Mouse (Mus musculus) testis, postnatal 14 days (tissue): ENCODE data around the gene Tmed10.

ENCODE experiments used
- DNase-seq: peaks from one replicate; pipeline ENCODE4 v3.0.0; 2021; ENCODE audit warnings: low spot score

Gene Tmed10

DNA sequence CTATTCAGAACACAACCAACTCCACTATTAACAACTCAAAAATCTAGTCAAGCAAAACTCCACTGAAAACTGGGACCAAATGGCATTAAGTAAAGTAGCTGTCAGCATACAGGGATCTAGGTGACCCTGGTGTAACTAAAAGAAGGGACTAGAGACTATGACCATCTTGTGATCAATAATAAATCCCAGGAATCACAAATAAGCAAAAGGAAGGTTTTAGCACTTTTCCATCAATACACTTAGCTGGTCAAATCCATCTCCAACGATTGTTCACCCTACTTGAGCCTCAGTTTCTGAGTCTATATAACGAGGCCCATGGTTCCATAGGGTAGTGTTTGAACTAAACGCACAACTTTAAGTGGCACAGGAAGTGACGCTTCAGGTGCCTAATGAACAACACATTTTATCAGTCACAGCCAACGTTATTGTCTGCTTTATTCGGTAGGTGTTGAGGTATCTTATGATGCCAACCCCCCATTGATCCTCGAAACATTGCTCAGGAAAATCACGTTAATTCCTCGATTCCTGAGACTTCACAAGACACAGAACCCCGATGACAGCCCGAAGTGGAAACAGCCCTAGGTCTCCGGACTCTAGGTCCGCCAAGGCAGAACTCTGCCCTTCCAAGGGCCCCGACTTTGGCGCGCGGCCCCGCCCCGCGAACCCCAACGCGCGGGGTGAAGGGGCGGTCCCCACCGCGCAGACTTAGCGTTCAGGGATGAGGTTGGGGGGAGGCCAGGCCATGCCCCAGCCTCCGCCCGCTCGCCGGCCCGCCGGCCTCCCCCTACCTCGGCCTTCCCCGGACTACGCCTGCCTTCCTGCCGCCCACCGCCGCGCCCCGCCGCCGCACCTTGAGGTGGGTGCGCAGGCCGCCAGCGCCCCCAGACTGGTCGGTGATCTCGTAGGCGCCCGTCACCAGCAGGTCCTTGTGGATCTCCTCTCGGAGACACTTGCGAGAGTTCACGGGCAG lies 771 bp downstream of the Tmed10 start:
- DNase-seq, result peak; percentile 70

DNA sequence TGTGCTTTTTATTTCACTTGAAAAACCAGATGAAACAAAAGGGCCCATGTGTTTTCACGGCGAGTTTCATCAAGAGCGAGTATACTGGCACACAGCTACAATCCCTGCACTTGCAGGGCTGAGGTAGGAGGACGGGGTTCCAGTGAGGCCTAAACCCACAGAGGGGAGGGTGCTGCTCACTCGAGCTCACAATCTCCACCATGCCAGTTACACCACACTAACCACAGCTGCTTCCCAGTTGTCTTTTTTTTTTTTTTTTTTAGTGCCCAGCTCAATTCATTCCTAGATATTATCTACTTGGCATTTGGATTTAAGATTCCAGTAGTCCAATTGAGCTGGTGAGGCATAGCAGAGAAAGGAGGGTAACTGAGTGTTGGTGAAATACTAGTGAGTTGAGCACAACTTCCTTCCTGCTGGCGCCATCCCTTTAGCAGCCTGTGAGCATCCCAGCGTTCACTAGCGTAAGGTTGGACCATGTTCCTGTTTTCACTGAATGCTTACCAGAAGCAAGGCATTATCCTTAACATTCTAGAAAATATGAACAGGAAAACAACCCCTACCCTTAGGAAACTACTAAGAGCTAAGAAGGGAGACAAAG lies 2.5 kb downstream of the Tmed10 start:
- no peak for DNase-seq

- DNase-seq, result no peak
Observed at GRCm38 (mm10) chr12:85368441-85369063, 6.1 kb downstream of the Tmed10 start.

DNA sequence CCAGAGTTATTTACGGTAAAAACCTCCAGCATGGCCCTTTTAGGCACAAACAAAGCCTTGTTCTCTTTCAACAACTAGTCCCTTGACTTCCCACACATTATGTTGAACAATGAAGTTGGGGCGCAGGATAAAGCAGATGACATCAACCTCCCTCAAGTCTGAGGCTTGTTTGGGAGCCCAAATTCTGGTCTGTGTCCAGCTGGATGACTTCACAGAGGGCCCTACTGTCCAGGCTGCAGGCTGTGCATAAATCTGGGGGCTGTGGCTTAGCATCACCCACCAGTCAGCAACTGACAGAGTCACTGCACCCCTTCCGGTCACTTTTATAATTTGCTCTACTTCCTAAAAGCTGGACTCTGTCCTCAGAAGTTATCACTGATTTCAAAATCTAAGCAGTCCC lies 8.4 kb downstream of the Tmed10 start:
- DNase-seq, result no peak

DNA sequence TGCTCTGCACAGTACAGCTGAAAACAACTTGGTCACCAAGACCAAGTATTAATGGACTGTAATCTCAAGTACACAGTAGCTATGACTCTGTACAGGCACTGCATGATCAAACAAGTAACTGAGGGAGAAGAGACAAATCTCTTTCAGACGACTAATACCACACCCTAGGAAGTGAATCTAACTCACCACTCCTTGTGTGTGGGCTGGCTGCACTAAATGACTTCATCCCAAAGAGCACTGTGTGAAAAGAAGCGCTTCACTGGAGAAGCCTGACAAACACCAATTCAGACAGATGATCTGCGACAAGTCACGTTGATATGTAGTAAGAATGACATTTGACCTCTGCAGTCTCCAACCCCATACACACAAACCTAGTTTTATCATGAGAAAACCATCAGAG lies 12.1 kb downstream of the Tmed10 start:
- no peak for DNase-seq

DNA sequence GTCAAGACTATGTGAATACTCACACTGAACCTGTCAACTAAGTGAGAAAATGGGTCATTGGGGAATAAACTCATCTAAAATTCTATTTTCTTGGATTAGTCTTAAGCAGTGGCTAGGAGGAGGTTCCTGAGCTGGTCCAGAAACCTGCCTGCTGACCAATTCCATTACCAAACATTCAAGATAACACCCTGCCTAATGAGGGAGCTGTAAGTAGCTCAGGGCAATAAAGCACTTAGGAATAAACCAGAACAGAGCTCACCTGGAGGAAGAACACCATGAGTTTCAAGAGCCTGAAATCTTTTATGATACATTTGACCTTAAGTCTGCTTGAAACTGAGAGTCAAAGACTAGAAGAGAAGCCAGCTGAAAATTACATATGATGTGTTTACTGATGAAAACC lies 13.1 kb downstream of the Tmed10 start:
- no peak for DNase-seq

DNA sequence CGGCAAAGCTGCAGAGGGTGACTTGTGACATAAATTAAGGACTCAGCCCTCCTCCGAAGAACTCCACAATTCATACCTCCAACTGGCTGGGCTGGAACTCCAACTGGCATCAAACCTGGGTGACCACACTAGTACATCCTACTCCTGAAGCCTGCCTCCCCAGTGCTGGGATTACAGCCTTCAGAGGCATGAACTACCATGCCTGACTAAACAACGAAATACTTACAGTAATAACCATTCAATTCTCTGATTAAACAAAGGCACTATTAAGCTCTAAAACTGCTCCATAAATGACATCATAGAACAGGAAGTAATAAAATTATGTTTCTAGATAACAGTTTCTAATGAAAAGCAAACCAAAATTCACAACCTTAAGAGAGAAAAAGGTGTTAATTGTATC lies 13.5 kb downstream of the Tmed10 start:
- no peak for DNase-seq

GRCm38 (mm10) chr12:85354061-85354460 lies 20.6 kb downstream of the Tmed10 start:
- no peak for DNase-seq

DNA sequence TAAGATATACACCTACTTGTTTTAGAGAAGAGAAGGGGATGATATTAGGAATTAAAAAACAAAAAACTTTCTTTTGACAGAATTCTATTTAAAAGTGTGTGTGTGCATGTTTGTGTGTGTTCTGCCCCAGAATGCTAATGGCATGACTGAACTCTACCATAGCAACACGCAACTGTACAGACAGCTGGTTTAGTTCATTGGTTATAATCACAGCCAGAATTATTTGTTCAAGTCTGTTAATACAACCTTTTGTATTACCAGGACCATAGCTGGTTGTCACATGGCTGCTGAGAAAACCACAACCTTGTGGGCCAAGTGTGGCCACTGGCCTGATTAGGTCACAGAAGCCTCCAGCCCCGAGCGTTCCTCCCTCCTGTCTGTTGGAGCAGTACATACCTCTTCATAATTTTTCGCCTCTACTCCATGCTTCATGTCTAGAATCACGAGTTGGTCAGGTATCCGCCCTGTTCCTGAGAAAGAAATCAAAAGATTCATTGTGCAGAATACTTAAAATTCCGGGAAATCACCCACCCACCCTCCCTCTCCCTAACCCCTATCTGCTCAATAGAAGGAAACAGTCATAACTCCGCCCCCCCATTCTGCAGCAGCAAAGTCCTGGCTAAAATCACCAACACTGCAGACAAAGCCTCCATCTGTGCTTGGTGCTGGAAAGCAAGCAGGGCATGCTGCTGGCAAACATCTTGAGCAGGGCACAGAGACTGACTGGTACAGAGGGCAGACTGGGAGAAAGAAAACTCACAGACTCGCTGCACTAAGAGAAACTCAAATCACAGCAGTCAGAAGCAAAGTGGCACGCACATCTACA lies 24.0 kb downstream of the Tmed10 start:
- no peak for DNase-seq

GRCm38 (mm10) chr12:85348338-85348737 lies 26.3 kb downstream of the Tmed10 start:
- no peak for DNase-seq

GRCm38 (mm10) chr12:85347196-85347595 lies 27.5 kb downstream of the Tmed10 start:
- no peak for DNase-seq

DNA sequence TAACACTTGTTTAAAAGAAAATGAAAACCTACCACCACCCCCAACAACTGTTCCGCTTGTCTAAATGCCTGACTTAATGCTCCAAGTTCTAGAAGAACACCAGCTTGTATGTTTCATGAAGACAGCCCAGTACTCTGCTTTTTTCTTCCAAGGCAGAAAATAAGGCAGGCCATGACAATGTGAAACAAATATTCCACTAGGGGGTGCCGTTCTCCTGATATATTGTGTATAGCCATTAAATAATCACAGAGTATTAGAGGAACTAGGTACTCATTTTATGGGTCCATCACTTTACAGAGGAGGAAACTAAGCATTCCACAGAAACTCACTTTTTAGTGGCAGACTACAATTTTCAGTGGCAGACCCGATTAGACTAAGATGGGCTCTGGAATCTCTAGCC lies 28.3 kb downstream of the Tmed10 start:
- no peak for DNase-seq

GRCm38 (mm10) chr12:85345559-85345958 lies 29.1 kb downstream of the Tmed10 start:
- no peak for DNase-seq

GRCm38 (mm10) chr12:85344252-85344651 lies 30.4 kb downstream of the Tmed10 start:
- no peak for DNase-seq

GRCm38 (mm10) chr12:85342310-85342709 lies 32.3 kb downstream of the Tmed10 start:
- no peak for DNase-seq

DNA sequence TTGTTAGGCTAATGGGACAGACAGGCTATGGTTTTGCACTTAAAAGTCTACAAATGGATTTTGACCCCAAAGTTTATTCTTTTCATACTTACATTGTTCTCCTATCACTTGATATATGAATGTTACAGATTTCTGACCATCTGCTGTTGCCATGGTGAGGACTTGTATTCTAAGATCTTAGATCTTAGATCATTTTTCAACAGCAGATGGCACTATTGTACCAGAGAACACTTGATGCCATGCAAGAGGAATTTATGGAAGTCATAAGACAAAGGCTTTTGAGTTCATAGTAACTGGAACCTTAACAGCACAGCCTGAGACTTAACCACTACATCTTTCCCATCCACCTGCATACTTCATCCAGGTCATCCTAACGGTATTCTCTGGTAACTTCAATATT lies 33.5 kb downstream of the Tmed10 start:
- DNase-seq, result no peak

DNA sequence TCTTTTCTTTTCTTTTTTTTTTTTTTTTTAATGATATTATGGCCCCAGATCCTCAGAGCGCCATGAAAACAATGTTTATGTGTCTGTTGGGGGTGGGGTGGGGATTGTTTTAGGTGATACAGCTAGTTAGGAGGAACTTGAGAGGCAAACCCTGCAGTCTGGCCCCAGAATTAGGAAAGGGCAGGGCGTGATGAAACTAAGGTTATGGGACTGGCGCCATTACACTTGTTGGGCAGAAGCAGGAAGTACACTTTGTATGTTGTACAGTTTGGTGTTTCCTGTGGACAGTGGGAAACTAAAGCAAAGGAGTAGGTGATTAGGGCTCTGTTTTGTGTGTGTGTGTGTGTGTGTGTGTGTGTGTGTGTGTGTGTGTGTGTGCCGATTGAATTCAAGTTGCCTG lies 34.7 kb downstream of the Tmed10 start:
- DNase-seq, result no peak

GRCm38 (mm10) chr12:85339243-85339729 lies 35.4 kb downstream of the Tmed10 start, which contains the start of gene Nek9:
Nek9 (minus strand) TSS chr12:85339362.
- DNase-seq, result peak; percentile 92

DNA sequence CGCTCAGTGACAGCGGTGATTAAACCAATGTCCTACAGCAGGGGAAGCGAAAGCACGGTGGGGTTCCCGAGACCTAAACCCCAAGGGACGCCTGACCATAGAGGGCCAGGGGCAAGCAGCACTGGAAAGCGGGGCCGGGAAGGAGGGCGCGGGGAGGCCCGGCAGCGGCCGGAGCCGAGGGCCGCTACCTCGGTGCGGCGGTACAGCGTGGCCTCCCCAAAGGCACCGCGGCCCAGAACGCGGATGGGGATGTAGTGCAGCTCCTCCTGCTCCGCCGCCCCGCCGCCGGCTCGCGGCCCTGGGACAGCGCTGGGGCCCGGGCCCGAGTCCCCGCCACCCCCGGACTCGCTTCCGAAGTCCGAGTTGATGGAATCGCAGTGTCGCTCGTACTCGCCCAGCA lies 35.8 kb downstream of the Tmed10 start:
- DNase-seq, result no peak

- no peak for DNase-seq
Observed at GRCm38 (mm10) chr12:85337567-85338311, 36.9 kb downstream of the Tmed10 start.

DNA sequence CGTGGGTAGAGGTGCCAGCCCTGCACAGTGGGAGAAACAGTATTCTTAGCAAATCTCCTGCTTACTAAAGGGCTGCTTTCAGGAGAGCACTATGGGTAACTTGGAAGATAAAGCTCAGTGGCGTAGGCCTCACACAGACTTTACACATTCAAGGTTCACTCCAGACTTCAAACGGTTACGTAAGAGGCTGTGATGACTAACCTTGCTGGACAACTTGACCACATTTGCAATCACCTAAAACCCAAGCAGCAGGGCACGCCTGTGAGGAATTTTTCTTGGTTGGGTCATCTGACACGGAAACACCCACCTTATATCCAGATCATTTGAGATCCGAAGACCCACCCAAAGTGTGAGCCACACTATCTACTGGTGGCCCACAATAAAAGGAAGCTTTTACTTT lies 44.5 kb downstream of the Tmed10 start:
- DNase-seq, result no peak
